Mouse (Mus musculus) midbrain, embryonic 10.5 days (tissue): ENCODE data around the gene Icam1. TPM values are rescaled to one million over a fixed set of nuclear protein-coding genes. Genes with fewer than 3 reads are reported as not detected.
A peak's percentile ranks its signal among the peaks of the same experiment; 100 is the strongest.

Experiments
- DNase-seq: peaks from one replicate; pipeline ENCODE4 v3.0.0-alpha.2; 2017; ENCODE audit warnings: low spot score
- H3K27ac ChIP-seq: fragments of 300-500 bp; sonication (generic); replicated peaks from 2 replicates; pipeline ENCODE4 v1.5.1; 2016; ENCODE audit warnings: mild to moderate bottlenecking
- H3K27me3 ChIP-seq: fragments of 300-500 bp; sonication (generic); 2 replicates; pipeline ENCODE4 v1.6.1; 2016; ENCODE audit warnings: low read depth, mild to moderate bottlenecking; ENCODE audit not compliant: poor library complexity, severe bottlenecking
- H3K36me3 ChIP-seq: fragments of 300-500 bp; sonication (generic); 2 replicates; pipeline ENCODE4 v1.6.1; 2016; ENCODE audit warnings: mild to moderate bottlenecking, moderate library complexity
- H3K4me1 ChIP-seq: fragments of 300-500 bp; sonication (generic); 2 replicates; pipeline ENCODE4 v1.6.1; 2016
- H3K4me3 ChIP-seq: fragments of 300-500 bp; sonication (generic); 2 replicates; pipeline ENCODE4 v1.5.1; 2016; ENCODE audit warnings: mild to moderate bottlenecking, moderate library complexity
- H3K9me3 ChIP-seq: fragments of 300-500 bp; sonication (generic); replicated peaks from 2 replicates; pipeline ENCODE4 v1.6.1; 2016; ENCODE audit warnings: mild to moderate bottlenecking
- WGBS: fragments of 180-500 bp; shearing (Covaris S2); methylation state at CpG from one replicate; pipeline ENCODE4 v1.1.7; 2016; 5-methylcytosine and 5-hydroxymethylcytosine counted together
- polyA plus RNA-seq: library from polyadenylated mRNA; unstranded; fragments of >200 nt; fragmentation: Nextera tagmentation; extraction: Ambion mirVana; gene quantifications from 2 replicates; pipeline ENCODE4 v1.2.1, GENCODE M21; 2016

The Icam1 gene
- polyA plus RNA-seq = 4.5 and 4.9 TPM in 2 replicates

DNA sequence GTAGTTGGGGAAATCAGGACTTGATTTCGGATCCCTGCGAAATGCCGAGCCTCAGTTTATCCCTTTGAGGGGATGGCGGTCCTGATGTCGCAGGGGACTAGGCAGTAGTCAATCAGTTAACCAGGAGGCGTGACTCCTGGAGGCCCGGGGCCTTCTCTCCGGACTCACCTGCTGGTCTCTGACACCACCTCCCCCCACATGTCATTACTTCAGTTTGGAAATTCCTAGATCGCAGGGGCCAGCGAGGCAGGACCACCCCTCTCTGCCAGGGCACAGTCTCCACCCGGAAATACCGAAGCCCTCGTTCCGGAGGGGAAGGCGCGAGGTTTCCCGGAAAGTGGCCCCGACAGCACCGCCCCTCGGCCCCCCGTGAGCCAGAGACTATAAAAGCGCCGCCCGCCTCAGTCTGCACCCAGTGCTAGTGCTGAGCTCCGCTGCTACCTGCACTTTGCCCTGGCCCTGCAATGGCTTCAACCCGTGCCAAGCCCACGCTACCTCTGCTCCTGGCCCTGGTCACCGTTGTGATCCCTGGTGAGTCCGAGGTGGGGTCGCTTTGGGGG lies at the start of gene Icam1:
Gene Icam1 (plus strand): TSS at position 415 of the 560 bp plus-strand sequence.
- Histone ChIP-seq H3K27ac (no peak within 1 kb of the TSS), H3K9me3 (no peaks in the 10 kb centered on the region), H3K27me3 (peaks cover 72% of the 10 kb centered on the region), H3K36me3 (no peaks in the 10 kb centered on the region), H3K4me1 (peaks cover 14% of the 10 kb centered on the region), H3K4me3 (peak within 1 kb of the TSS; percentile 46)
- WGBS = 1% methylated on average over 30 of the region's 30 CpGs
- DNase-seq = peak; percentile 37

DNA sequence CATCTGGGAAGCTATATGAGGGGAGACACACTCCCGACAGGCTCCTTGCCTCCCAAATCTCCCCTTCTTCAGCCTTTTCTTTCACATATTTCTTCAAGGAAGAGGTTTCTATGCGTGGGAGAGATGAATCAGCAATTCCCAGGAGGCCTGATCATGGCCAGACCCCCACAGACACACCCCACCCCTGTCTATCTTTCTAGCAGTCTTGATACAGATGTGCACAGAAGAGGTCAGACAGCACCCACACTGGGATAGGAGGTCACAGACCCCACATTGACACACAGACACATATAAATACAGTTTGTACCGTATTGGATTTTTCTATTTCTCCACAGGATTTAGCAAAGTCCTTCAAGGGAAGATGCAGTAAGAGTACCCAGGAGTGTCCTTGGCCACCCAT lies 49.8 kb upstream of the Icam1 start:
- H3K4me3 ChIP-seq = no peak overlapping the region
- WGBS = 90% methylated on average over 3 of the region's 3 CpGs
- no peak overlapping the region for H3K27ac ChIP-seq
- DNase-seq = no peak
- H3K4me1 ChIP-seq = no peaks in the 10 kb centered on the region
- peaks cover 31% of the 10 kb centered on the region for H3K36me3 ChIP-seq
- no peaks in the 10 kb centered on the region for H3K9me3 ChIP-seq
- H3K27me3 ChIP-seq = no peaks in the 10 kb centered on the region

DNA sequence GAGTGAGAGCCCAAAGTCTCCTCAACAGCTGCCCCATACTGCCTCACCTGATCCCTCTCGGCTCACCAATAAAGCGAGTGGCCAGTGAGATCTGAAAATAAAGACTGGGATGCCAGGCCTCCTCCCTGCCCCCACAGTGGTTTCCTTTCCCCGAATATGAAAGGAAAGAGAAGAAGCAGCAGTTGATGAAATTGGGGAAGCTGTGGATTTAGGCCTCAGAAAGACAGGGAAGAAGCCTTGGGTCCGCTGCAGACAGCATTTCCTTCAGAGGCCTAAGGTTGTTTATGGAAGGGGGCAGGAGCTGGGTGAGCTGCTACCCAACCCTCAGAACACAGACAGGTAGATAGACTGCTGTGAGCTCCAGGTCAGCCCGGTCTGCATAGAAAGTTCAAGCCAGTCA lies 49.0 kb upstream of the Icam1 start:
- H3K4me3 ChIP-seq = no peak overlapping the region
- H3K27ac ChIP-seq = no peak overlapping the region
- H3K9me3 ChIP-seq = no peaks in the 10 kb centered on the region
- peaks cover 31% of the 10 kb centered on the region for H3K36me3 ChIP-seq
- WGBS = 78% methylated on average over 5 of the region's 5 CpGs
- H3K27me3 ChIP-seq = no peaks in the 10 kb centered on the region
- H3K4me1 ChIP-seq = peaks cover 2% of the 10 kb centered on the region
- DNase-seq = no peak

- Histone ChIP-seq H3K36me3 (peaks cover 23% of the 10 kb centered on the region), H3K4me1 (peaks cover 49% of the 10 kb centered on the region), H3K27ac (peak overlapping the region; percentile 76), H3K4me3 (peak overlapping the region; percentile 9; the same call in 1 of the 2 replicates), H3K9me3 (no peaks in the 10 kb centered on the region), H3K27me3 (peaks cover 14% of the 10 kb centered on the region)
- DNase-seq = peak; percentile 17
- 77% methylated on average over 7 of the region's 7 CpGs for WGBS
These were observed 44.0 kb upstream of the Icam1 start for GRCm38 (mm10) chr9:20971751-20972140.

DNA sequence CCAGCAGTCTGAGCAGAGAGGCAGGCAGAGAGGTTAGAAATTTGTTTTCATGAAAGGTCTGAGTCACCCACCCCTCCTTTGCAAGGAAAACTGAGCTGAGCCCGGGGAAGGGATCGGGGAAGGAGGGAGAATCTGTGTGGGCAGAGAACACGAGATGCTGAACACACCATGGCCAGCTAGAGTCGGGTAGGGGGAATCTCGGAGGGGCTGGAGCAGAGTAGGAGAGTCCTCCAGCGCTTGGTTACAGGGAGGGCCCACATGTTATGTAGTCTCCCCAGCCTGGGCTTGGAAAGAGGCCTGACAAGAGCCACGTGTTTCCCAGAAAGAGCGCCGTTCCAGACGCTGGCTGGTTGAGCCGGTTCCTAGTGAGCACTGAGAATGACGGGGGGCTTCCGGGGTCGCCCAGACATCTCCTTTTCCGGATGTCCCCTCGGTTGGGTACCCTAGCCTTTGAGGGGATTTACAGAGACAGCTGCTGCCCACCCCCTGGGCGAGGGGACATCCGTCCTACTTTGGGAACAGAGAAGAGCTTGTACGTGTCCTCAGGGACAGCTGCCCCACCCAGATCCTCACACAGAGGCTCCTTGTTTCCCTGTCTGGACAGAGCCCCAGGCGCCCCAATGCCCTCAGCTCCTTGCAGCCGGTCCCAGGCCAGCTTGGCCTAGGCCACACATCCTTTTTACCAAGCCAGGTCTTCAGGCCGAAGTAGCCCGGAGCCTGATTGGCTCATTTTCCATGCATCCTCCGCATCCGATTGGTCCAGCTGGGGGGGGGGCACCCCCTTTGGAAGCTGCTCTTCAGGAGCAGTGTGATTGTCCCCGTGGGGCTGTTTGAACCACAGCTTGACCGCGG lies 43.4 kb upstream of the Icam1 start:
- Histone ChIP-seq H3K9me3 (no peaks in the 10 kb centered on the region), H3K27ac (peak overlapping the region; percentile 76), H3K4me1 (peaks cover 50% of the 10 kb centered on the region), H3K4me3 (peak overlapping the region; percentile 26), H3K27me3 (peaks cover 14% of the 10 kb centered on the region), H3K36me3 (peaks cover 17% of the 10 kb centered on the region)
- DNase-seq = peak; percentile 35
- 38% methylated on average over 28 of the region's 28 CpGs for WGBS

DNA sequence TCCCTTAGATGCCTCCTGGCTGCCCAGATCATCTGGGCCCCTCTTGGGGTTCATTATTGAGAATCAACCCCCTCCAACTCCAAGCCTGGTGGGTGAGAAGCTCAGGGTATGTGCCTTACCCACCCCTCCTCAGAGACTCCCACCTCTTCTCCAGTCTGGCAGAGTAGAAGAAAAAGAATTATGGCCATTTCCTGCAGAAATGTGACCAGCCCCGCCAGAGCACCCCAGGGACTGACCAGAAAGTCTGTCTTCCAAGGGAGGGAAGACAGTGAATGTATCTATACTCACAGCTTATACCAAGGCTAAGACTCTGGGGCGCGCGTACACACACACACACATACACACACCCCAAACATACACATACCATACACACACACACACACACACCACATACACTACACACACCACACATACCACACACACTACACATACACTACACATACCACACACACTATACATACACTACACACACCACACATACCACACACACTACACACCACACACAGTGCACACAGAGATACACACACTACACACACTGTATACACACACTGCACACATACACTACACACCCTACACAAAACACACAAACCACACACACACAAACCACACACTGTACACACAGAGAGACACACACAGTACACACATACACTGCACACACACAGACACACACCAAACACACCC lies 42.6 kb upstream of the Icam1 start:
- H3K27ac ChIP-seq = peak overlapping the region; percentile 76; the same call in 1 of the 2 replicates
- H3K27me3 ChIP-seq = peaks cover 14% of the 10 kb centered on the region
- H3K36me3 ChIP-seq = peaks cover 9% of the 10 kb centered on the region
- peak overlapping the region; percentile 26 for H3K4me3 ChIP-seq
- 93% methylated on average over 4 of the region's 4 CpGs for WGBS
- H3K9me3 ChIP-seq = no peaks in the 10 kb centered on the region
- no peak for DNase-seq
- peaks cover 50% of the 10 kb centered on the region for H3K4me1 ChIP-seq

- WGBS = 36% methylated on average over 5 of the region's 6 CpGs
- H3K36me3 ChIP-seq = peaks cover 4% of the 10 kb centered on the region
- H3K27me3 ChIP-seq = peaks cover 14% of the 10 kb centered on the region
- H3K4me3 ChIP-seq = peak overlapping the region; percentile 18; the same call in 1 of the 2 replicates
- DNase-seq = no peak
- H3K4me1 ChIP-seq = peaks cover 50% of the 10 kb centered on the region
- H3K27ac ChIP-seq = no peak overlapping the region
- H3K9me3 ChIP-seq = no peaks in the 10 kb centered on the region
These were observed 42.1 kb upstream of the Icam1 start for GRCm38 (mm10) chr9:20973682-20974075.

DNA sequence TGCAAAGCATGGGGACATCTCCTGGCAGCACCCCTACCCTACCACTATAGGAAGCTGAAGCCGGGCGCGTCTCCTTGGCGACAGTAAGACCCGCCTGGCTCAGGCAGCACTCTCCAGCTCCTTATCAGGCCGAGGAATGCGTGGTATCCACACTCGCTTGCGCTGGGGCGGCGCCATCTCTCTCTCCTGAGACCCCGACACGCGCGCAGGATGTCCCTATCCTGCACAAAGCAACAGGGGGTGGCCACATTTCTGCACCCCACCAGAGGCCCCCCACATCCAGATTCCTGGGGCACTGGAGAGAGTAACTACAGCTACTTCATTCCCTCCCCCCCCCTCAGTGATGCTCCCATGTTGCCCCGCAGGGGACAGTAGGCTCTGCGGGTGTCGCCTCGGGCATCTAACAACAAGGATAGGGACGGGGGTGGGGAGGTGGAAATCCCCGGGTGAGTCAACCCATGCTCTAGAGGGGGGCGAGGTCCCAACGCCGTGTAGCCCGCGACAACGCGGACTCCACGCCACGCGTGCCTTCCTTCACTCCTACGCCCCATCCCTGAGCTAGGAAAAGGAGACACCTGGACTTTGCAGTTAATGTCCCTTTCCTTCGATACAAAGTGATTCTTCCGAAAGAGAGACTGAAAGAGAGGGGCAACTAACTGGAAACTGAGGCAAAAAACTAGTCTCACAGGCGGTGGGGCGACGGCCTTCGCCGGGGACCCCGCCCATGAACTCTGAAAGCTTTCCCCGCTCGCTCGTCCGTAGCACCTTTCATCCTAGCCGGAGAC lies 40.2 kb upstream of the Icam1 start:
- peak overlapping the region; percentile 90 for H3K27ac ChIP-seq
- under 1% methylated on average over 45 of the region's 45 CpGs for WGBS
- peaks cover 50% of the 10 kb centered on the region for H3K4me1 ChIP-seq
- no peaks in the 10 kb centered on the region for H3K9me3 ChIP-seq
- H3K36me3 ChIP-seq = no peaks in the 10 kb centered on the region
- peak; percentile 66 for DNase-seq
- H3K4me3 ChIP-seq = peak overlapping the region; percentile 89
- peaks cover 14% of the 10 kb centered on the region for H3K27me3 ChIP-seq

GRCm38 (mm10) chr9:20976216-20976960 lies 39.4 kb upstream of the Icam1 start, which contains the start of gene S1pr2:
Gene S1pr2 (minus strand): TSS chr9:20976781.
- peak; percentile 85 for DNase-seq
- H3K4me3 ChIP-seq = peak within 1 kb of the TSS; percentile 89
- WGBS = under 1% methylated on average over 47 of the region's 47 CpGs
- peak within 1 kb of the TSS; percentile 90 for H3K27ac ChIP-seq
- peaks cover 50% of the 10 kb centered on the region for H3K4me1 ChIP-seq
- peaks cover 14% of the 10 kb centered on the region for H3K27me3 ChIP-seq
- no peaks in the 10 kb centered on the region for H3K9me3 ChIP-seq
- H3K36me3 ChIP-seq = no peaks in the 10 kb centered on the region

DNA sequence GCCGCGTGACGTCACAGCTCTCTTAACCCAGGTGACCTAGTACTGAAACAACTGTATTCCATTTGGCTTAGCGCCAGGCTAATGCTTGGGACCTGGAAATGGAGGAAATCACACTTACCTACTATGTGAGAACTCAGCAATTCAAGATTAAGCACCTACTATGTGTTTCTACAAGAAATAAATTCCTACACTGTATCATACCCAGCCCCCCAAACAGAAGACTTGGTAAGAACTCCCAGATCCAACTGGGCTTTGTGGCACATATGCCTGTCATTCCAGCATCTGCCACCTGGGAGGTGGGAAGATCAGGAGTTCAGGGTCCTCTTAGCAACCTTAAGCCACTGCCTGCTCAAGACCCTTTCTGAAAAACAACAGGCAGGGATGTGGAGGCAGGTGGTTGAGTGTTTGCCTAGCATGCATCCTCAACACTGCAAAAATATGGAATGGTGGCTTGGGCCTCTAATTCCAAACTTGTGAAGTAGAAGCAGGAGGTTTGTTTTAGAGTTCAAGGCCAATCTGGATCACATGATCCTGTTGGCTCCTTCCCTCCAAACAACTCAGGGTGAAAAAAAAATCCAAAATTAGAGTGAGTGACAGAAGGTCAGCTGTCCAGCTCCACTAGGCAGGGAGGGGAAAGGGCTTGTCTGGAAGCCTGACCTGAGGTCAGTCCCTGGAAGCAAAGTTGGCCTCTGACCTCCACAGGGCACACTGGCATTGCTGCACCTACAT lies 38.7 kb upstream of the Icam1 start:
- Histone ChIP-seq H3K36me3 (no peaks in the 10 kb centered on the region), H3K4me1 (peaks cover 44% of the 10 kb centered on the region), H3K4me3 (peak overlapping the region; percentile 89), H3K9me3 (no peaks in the 10 kb centered on the region), H3K27me3 (peaks cover 14% of the 10 kb centered on the region), H3K27ac (peak overlapping the region; percentile 90)
- peak; percentile 32 for DNase-seq
- under 1% methylated on average over 4 of the region's 4 CpGs for WGBS

DNA sequence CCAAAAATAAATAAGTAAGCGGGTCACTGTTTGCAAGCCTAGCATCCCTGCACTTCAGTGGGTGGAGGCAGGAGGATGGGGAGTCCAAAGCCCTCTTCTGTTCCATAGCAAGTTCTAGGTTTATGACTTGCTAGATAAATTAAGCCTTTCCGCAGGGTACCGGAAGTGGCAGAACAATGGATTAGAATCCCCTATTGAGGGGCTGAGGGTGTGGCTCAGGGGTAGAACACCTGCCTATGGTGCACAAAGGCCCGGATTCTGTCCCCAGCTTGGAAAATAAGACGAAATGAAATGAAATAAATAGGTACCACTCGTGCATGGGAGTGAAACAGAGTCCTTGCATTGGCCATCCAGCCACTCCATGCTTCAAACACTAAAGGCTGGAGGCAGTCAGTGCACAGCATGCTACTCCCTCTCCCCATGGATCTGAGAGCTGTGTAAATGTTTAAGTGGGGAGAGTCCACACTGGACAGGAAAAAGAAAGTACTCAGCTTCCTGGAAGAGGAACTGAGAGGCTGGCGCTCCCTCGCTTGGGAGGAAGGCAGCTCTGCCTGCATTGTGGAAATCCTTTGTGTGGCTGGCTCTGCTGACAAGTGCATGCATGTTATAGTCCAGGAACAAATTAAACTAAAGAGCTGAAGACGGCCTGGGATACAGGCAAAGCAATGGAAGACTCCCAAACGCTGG lies 37.2 kb upstream of the Icam1 start:
- no peak overlapping the region for H3K4me3 ChIP-seq
- WGBS = 67% methylated on average over 10 of the region's 10 CpGs
- H3K27ac ChIP-seq = no peak overlapping the region
- H3K9me3 ChIP-seq = no peaks in the 10 kb centered on the region
- H3K27me3 ChIP-seq = peaks cover 14% of the 10 kb centered on the region
- DNase-seq = no peak
- peaks cover 30% of the 10 kb centered on the region for H3K4me1 ChIP-seq
- H3K36me3 ChIP-seq = no peaks in the 10 kb centered on the region
